ENCODE assay signal across 8 mouse cellular contexts in the genomic region with DNA sequence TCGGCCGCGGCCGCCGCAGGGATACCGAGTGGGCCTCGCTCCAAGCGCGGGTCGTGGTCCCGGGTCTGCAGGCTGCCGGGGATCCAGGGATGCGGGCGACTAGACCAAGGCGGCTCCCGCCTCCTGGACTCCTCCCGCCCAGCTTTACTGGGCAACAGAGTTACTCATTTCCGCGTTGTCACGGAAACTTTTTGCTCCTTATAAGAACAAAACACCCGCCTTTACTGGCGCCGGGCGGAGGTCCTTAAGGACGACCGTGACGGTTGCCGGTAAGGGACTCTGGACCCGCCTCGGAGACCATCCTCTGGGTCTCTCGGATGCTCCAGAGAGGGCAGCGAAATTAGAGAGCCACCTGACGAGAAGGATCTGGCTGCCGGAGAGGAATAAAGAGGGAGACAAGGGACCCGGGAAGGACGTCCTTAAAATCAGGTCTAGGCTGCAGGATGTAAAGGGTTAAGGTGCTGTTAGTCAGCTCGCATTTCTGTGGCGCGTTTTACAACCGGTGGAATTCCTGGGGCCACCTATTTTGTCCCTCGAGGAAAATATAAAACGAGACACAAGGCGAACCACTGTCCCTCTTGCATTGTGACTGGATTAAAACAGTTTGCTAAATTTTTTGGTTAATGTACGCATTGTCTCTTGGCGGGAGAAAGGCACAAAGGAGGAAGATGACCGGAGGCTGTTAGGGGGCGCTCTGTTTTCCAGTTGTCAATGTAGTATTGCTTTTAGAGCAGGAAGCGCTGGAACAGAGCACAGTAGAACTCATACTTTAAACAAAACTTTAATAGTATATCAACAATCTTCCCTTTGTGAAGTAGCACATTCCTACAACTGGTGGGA. TPM values are rescaled to one million over a fixed set of nuclear protein-coding genes. Genes with fewer than 3 reads are reported as not detected.
A peak's percentile ranks its signal among the peaks of the same experiment; 100 is the strongest.
DNase-seq lines count a peak whose midpoint lies in the region; ATAC-seq and TF ChIP-seq lines count a peak whose summit lies in the region.

Gene Cfap43, minus strand, starts transcription at position 162 of the 840 bp plus-strand sequence.
Gene Itprip, minus strand, starts transcription at position 174 of the 840 bp plus-strand sequence.

- H3K4me1 ChIP-seq in forebrain, embryonic 15.5 days, result peaks cover 32% of the 10 kb centered on the region
- peaks cover 8% of the 10 kb centered on the region for H3K4me1 ChIP-seq in lung, adult 2 months (ENCODE audit: control insufficient read depth, insufficient read depth, low read length)
- H3K4me1 ChIP-seq in neural tube, embryonic 15.5 days, result peaks cover 22% of the 10 kb centered on the region

- no peaks in the 10 kb centered on the region for H3K36me3 ChIP-seq in forebrain, embryonic 15.5 days
- H3K36me3 ChIP-seq in neural tube, embryonic 15.5 days, result no peaks in the 10 kb centered on the region

- peak; percentile 82; the same call in 1 of the 2 replicates for TF ChIP-seq POLR2A in lung, adult 2 months (IDR thresholded peaks at IDR 0.05; ENCODE audit: borderline replicate concordance, extremely low read depth, low read depth, low read length)

- 0 out of 2 replicates have a peak, but pooled peaks have one; percentile 25 for TF ChIP-seq CTCF in lung, adult 2 months (IDR thresholded peaks at IDR 0.05; ENCODE audit: insufficient read depth, low read length)

- H3K27ac ChIP-seq in forebrain, embryonic 15.5 days (replicated peaks), result peak within 1 kb of the TSS; percentile 82
- peak within 1 kb of the TSS; percentile 88 for H3K27ac ChIP-seq in neural tube, embryonic 15.5 days (replicated peaks)

- peak; percentile 78 for ATAC-seq in CD4-positive, CD25-positive, alpha-beta regulatory T cell, adult 4 months
- ATAC-seq in forebrain, embryonic 15.5 days (replicated peaks), result peak; percentile 69
- peak; percentile 71 for ATAC-seq in neural tube, embryonic 15.5 days (ENCODE audit: low FRiP score)

- H3K9ac ChIP-seq in forebrain, embryonic 15.5 days (replicated peaks), result peak within 1 kb of the TSS; percentile 63
- H3K9ac ChIP-seq in neural tube, embryonic 15.5 days (replicated peaks), result peak within 1 kb of the TSS; percentile 75

- H3K27me3 ChIP-seq in forebrain, embryonic 15.5 days, result no peaks in the 10 kb centered on the region
- H3K27me3 ChIP-seq in neural tube, embryonic 15.5 days (replicated peaks), result no peaks in the 10 kb centered on the region

- peak; percentile 76 for DNase-seq in brain, adult 2 months (ENCODE audit: low read depth, low spot score)
- DNase-seq in heart, postnatal 36 days, result peak; percentile 83 to 90
- peak; percentile 42 to 60 for DNase-seq in layer of hippocampus, adult 18-20 months (ENCODE audit: low spot score in 2 of 2)
- DNase-seq in lung, adult 2 months, result peak; percentile 88
- DNase-seq in testis, postnatal 14 days (ENCODE audit: low spot score), result peak; percentile 72

- under 1% methylated on average over 48 of the region's 48 CpGs for WGBS in forebrain, embryonic 15.5 days
- under 1% methylated on average over 48 of the region's 48 CpGs for WGBS in lung, adult 2 months
- under 1% methylated on average over 48 of the region's 48 CpGs for WGBS in neural tube, embryonic 15.5 days

- H3K4me3 ChIP-seq in forebrain, embryonic 15.5 days, result peak within 1 kb of the TSS; percentile 72
- peak within 1 kb of the TSS; percentile 79 for H3K4me3 ChIP-seq in lung, adult 2 months (replicated peaks; ENCODE audit: extremely low read depth, low read depth, low read length)
- peak within 1 kb of the TSS; percentile 76 for H3K4me3 ChIP-seq in neural tube, embryonic 15.5 days (replicated peaks)

- peak within 1 kb of the TSS; percentile 73 for H3K4me2 ChIP-seq in forebrain, embryonic 15.5 days (replicated peaks)
- H3K4me2 ChIP-seq in neural tube, embryonic 15.5 days, result peak within 1 kb of the TSS; percentile 94

- H3K9me3 ChIP-seq in forebrain, embryonic 15.5 days, result no peaks in the 10 kb centered on the region
- no peaks in the 10 kb centered on the region for H3K9me3 ChIP-seq in neural tube, embryonic 15.5 days (replicated peaks)

- intact Hi-C loops in heart, postnatal 36 days (cut with DNase I), result loop anchor here (2.0 kb wide), 1 partner anchor 33 kb away; no protein-coding TSS in a partner anchor

RNA-seq across cellular contexts. Expression of gene Cfap43, which starts in this region (rescaled TPM):
- under 1 TPM; 0.10 to 0.75 TPM for polyA plus RNA-seq in CD4-positive, CD25-positive, alpha-beta regulatory T cell, adult 4 months (2017; shearing (Covaris generic))
- 0.82 and 2.6 TPM in 2 replicates for polyA plus RNA-seq in forebrain, embryonic 15.5 days (2015; fragmentation: Nextera tagmentation; extraction: Ambion mirVana)
- not detected for total RNA-seq in heart, postnatal 36 days (2021)
- total RNA-seq in layer of hippocampus, adult 18-20 months (2021), result under 1 TPM; 0.79 to 0.99 TPM
- polyA plus RNA-seq in lung, adult 2 months (2012; rRNA removed), result 7.0 and 7.1 TPM in 2 replicates
- 0.51 and 0.98 TPM in 2 replicates for polyA plus RNA-seq in neural tube, embryonic 15.5 days (2015; fragmentation: Nextera tagmentation; extraction: Ambion mirVana)

RNA-seq across cellular contexts. Expression of gene Itprip, which starts in this region (rescaled TPM):
- polyA plus RNA-seq in CD4-positive, CD25-positive, alpha-beta regulatory T cell, adult 4 months (2017; shearing (Covaris generic)), result 10 to 100 TPM; 10.5 to 12.7 TPM
- 7.7 and 8.6 TPM in 2 replicates for polyA plus RNA-seq in forebrain, embryonic 15.5 days (2015; fragmentation: Nextera tagmentation; extraction: Ambion mirVana)
- total RNA-seq in heart, postnatal 36 days (2021), result 10 to 100 TPM in 1 of 2 experiments, 1 to 10 TPM in 1; 9.9 to 15.1 TPM
- 1 to 10 TPM in 1 of 2 experiments, under 1 TPM in 1; 0.86 to 1.2 TPM for total RNA-seq in layer of hippocampus, adult 18-20 months (2021)
- 17.8 and 22.0 TPM in 2 replicates for polyA plus RNA-seq in lung, adult 2 months (2012; rRNA removed)
- polyA plus RNA-seq in neural tube, embryonic 15.5 days (2015; fragmentation: Nextera tagmentation; extraction: Ambion mirVana), result 3.6 and 7.8 TPM in 2 replicates

Comparison
In these comparisons a context has a peak if more than half of its experiments do, and no peak if none do; other contexts are left out.
1. Peak in every context shown above with its lines: DNase-seq, ATAC-seq, H3K4me3 ChIP-seq and H3K27ac ChIP-seq.
2. RNA of gene Itprip (total RNA-seq): 9.9 to 15.1 TPM in heart, postnatal 36 days; 0.86 to 1.2 TPM in layer of hippocampus, adult 18-20 months; every median in the first group is over 4 times any median in the second.